Mouse (Mus musculus) thymus, adult 2 months (tissue): ENCODE results near the gene Tjp1.

ENCODE experiments used
- CTCF ChIP-seq: fragments of 200-500 bp; IDR thresholded peaks from 2 replicates; pipeline ENCODE4 v1.5.1; 2012; ENCODE audit warnings: mild to moderate bottlenecking, control low read depth, low read length, moderate library complexity, borderline replicate concordance; ENCODE audit not compliant: control insufficient read depth, poor library complexity, insufficient read depth; ENCODE audit errors: extremely low read depth
- POLR2A ChIP-seq: fragments of 200-500 bp; IDR thresholded peaks from 2 replicates; pipeline ENCODE4 v1.6.1; 2012; ENCODE audit warnings: mild to moderate bottlenecking, low read length, control low read depth, moderate library complexity; ENCODE audit not compliant: control insufficient read depth, poor library complexity, insufficient read depth; ENCODE audit errors: extremely low read depth

DNA sequence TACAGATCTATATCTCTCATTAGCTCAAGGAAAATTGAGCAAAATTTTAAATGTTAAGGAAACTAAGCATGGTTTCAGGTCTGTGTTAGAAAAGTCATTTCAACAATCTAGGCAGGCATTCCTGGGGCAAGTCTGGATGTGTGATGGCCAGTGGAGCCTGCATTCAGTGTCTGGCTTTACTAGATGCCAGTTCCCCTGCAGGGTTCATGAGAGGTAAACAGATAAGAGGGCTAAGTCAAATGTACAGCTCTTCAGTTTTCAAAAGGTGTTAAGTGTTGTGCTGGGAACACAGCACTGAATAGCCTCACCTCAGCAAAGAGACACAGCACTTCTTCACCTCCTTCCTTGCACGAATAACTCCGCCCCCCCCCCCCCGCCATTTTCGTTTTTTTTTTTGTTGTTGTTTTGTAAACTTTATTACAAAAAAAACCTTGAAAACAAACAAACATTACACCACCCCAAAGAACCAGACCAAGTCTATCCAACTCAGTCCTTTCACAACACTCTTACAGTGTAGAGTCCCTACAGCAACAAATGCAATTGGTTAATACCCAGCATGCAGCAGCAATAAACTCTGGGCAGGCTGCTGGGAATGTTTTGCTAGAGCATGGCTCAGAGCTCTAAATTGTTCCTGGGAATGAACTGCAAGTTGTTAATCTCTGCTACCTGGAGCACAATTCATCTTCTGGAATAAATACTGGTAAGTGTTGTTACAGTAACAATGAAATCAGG lies 177.1 kb downstream of the Tjp1 start:
- no peak for TF ChIP-seq CTCF
- no peak for TF ChIP-seq POLR2A
